Mouse (Mus musculus) cerebellum, adult 18-20 months (tissue): ENCODE data around the gene Cnnm2.
"Not testable (repeated sequence)": the region's sequence is repeated elsewhere in the genome, so short reads cannot be mapped to it uniquely, and the experiment has no call there.

Experiments used
- DNase-seq, 2 experiments: peaks; one replicate each; pipeline ENCODE4 v3.0.0; 2021

Cnnm2 gene

GRCm38 (mm10) chr19:46761247-46761946 is at the start of gene Cnnm2:
Gene Cnnm2 (plus strand): TSS chr19:46761596.
- peak; percentile 100 for DNase-seq

DNA sequence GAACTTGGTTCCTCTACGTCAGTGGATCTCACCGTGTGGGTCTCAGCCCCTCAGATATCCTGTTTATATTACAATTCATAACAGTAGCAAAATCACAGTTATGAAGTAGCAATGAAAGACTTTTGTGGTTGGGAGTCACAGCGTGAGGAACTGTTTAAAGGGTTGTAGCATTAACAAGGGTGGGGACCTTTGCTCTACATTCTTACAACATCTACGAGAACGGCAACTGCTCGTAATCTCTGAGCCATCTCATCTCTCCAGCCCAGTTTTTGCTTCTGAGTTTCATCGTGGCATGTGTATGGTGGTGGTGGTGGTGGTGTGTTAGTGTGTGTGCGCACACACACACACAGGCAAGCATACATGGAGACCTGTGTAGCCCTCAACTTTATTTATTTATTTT is 47.2 kb upstream of the Cnnm2 start:
- DNase-seq: no peak

GRCm38 (mm10) chr19:46715016-46715415 is 46.4 kb upstream of the Cnnm2 start:
- DNase-seq: no peak

DNA sequence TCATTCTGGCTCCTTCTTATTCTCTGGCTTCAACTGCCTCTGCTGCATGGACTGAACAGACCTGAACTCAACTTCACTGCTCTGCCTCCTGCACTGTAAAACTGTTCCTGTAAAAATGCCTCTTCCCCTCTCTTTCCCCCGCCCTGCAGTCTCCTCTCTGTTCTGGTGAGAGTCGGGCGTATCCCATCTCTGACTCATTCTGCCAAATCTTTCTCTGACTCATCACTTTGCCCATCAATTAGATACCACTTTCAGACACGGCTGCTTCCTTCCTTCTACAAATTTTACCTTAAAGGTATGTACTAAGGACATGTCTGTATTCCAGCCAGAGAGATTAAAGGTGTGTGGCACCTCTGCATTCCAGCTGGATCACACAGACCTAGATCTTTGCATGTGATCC is 43.2 kb upstream of the Cnnm2 start:
- no peak for DNase-seq

GRCm38 (mm10) chr19:46724411-46724810 is 37.0 kb upstream of the Cnnm2 start:
- no peak for DNase-seq

GRCm38 (mm10) chr19:46726142-46726541 is 35.3 kb upstream of the Cnnm2 start:
- no peak for DNase-seq

- no peak for DNase-seq
Measured at GRCm38 (mm10) chr19:46727140-46727736, 34.2 kb upstream of the Cnnm2 start.

- no peak for DNase-seq
Measured at GRCm38 (mm10) chr19:46727945-46728540, 33.4 kb upstream of the Cnnm2 start.

- DNase-seq: no peak
Measured at GRCm38 (mm10) chr19:46728909-46729308, 32.5 kb upstream of the Cnnm2 start.

GRCm38 (mm10) chr19:46731351-46731750 is 30.0 kb upstream of the Cnnm2 start:
- no peak for DNase-seq

DNA sequence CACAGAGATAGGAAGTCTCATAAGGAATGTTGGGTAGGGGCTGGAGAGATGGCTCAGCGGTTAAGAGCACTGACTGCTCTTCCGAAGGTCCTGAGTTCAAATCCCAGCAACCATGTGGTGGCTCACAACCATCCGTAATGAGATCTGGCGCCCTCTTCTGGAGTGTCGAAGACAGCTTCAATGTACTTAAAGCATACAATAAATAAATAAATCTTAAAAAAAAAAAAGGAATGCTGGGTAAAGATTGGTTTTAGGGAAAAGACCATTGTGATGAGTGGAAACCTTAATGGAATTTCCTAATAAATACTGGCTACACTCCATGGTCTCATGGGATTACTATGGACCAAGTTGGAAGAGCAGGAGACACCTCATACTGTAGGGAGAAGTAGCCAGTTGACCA is 28.7 kb upstream of the Cnnm2 start:
- not testable (repeated sequence) for DNase-seq

DNA sequence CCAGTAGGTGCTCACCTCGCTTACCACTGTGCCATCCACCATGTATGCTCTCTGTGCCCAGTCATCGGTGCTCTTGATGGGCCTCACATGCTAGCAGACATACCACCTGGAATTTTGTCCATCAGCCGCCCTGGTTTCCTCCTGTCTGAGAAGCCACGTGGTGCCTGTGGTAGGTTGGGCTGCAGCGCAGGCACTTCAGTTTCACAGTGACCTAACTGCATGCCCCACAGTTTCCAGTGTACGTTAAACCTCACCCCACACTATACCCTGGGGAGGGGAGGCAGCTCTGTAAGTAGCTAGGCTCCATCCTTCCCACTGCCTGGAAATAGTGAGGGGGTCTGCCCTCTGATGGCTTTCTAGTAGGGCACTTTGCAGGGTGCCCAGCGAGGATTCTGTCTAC is 27.8 kb upstream of the Cnnm2 start:
- DNase-seq: no peak

DNA sequence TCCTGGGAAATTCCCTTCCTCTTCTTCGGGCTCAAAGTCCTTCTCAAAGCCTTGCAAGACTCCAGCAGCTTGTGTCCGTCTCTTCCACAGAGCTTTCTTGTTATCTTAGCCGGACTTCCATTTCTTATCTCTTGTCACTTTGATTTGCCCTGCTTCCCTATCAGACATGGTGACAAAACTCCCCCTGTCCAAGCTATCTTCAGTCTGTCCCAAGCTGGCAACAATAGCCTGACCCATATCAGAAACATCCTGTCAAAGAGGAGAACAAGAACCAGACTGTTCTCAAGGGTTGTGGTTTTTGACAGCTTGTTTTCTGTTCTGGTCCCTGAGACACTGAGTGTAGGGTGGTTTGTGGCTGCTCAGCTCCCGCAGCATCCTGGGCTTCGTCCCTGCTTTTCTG is 26.2 kb upstream of the Cnnm2 start:
- no peak for DNase-seq

DNA sequence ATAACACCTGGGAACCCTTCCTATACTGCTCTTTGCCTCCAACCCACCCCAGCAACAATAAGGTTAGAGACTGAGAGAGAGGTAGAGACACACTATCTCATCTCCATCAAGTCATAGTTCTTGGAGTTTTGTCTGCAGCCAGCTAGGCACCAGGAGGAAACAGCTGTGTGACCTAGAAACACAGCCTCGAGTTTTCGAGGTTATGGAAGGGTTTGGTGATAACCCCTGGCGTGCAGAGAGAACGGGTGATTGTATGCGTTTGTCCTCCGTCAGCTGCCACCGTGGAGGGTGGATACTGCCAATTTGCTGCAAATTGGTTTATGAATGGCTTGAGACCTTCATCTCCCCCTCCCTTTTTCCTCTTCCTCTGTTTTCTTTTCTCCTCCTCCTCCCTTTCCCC is 24.3 kb upstream of the Cnnm2 start:
- no peak for DNase-seq

DNA sequence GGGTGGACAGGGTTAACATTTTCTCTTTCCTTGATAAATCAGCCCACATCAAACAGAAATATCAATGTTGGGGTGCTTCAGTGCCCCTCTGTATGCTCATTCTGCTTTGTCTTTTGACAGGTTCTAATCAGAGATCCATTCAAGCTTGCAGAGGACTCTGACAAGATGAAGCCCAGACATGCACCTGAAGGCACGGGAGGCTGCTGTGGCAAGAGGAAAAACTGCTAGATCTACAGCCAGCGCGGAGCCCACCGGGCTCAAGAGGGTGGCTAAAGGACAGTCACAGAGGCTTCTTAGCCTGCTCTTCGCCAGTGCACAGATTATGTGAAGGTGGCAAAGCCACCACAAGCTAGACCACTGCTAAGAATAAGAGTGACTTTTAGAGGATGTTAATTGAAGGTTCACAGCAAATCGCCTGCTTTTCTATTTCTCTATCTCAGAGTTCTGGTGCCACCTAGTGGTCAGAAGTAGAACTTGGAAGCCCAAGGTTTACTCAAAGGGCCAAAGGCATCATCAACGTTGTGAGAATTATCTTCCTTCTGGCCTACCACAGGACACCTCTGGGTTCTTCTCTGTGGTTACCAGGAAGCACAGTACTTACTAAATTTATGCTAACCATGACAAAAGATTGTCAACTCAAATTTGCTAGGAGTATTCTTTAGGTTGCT is 20.9 kb upstream of the Cnnm2 start:
- DNase-seq: peak; percentile 72 to 75

DNA sequence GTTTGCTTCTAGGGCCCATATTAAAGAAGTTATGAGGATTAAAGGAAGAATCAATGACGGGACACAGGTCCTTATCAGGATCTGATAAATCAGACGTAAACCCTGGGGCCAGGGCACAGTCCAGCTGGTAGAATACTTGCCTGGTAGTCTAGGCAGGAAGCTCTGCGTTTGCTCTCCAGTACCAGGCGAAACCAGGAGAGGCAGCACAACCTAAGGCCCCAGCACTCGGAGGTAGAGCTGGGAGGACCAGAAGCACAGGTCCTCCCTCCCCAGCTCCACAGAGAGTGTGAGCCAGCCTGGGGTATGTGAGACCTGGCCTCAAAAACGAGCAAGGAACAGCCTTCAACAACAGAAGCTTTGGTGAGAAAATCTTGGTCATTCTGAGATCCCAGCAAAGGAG is 19.8 kb upstream of the Cnnm2 start:
- no peak for DNase-seq

GRCm38 (mm10) chr19:46744681-46745080 is 16.7 kb upstream of the Cnnm2 start:
- DNase-seq: no peak

GRCm38 (mm10) chr19:46747799-46748198 is 13.6 kb upstream of the Cnnm2 start:
- no peak for DNase-seq

GRCm38 (mm10) chr19:46752235-46752634 is 9.2 kb upstream of the Cnnm2 start:
- no peak for DNase-seq

GRCm38 (mm10) chr19:46755066-46755465 is 6.3 kb upstream of the Cnnm2 start:
- peak; percentile 19 to 39 for DNase-seq

GRCm38 (mm10) chr19:46756221-46756620 is 5.2 kb upstream of the Cnnm2 start:
- DNase-seq: no peak

- no peak for DNase-seq
Measured at GRCm38 (mm10) chr19:46759096-46759495, 2.3 kb upstream of the Cnnm2 start.

DNA sequence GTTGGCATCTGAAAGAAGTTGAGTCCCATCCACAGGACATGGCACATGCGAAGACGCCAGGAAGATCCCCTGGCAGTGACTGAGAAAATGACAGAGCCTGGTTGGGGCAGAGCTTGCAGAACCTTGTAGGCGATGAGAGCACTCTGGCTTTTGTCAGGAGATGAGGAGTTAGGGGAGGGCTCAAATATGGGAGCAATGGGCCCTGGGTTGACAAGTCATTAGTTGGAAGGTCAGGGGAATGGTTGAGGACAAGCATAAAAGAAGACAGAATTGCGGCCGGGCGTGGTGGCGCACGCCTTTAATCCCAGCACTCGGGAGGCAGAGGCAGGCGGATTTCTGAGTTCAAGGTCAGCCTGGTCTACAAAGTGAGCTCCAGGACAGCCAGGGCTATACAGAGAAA is 1.5 kb upstream of the Cnnm2 start:
- DNase-seq: not testable (repeated sequence)
